Mouse (Mus musculus) lung, postnatal 14 days (tissue): ENCODE results near the gene Aldh1l1.

ENCODE experiments used
- DNase-seq: peaks from one replicate; pipeline ENCODE4 v3.0.0; 2021

Aldh1l1 gene

DNA sequence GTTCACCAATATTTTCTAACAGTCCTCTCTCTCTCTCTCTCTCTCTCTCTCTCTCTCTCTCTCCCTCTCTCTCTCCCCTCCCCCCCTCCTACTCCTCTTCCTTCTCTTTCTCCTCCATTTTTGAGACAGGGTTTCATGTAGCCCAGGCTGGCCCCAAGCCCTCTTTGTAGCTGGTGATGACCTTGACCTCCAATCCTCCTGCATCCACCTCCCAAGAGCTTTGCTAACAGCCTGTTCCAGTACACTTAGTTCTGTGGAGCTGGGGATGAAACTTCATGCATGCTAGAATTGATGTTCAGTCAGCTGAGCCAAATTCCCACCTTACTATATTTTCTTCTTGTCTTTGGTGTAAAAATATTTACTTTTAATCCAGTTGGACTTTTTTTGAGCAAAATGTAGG is 67.0 kb downstream of the Aldh1l1 start:
- DNase-seq = no peak

DNA sequence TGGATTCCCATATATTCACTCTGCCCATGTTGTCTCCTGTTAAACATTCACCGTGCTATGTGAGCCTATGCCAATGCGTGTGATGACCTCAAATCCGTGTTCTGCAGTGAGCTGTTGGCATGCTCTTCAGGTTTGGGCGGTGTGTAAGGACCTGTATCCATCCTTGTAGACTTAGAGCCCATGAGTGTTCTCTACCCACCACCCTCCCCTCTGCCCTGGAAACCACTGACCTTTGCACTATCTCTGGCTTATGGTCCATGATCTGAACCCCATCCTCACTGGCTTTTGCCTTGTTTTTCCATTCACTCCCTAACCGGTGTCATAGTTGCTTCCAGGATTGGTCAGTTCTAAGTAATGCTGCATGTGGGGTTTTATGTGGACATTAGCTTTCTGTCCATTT is 67.5 kb downstream of the Aldh1l1 start:
- no peak for DNase-seq

DNA sequence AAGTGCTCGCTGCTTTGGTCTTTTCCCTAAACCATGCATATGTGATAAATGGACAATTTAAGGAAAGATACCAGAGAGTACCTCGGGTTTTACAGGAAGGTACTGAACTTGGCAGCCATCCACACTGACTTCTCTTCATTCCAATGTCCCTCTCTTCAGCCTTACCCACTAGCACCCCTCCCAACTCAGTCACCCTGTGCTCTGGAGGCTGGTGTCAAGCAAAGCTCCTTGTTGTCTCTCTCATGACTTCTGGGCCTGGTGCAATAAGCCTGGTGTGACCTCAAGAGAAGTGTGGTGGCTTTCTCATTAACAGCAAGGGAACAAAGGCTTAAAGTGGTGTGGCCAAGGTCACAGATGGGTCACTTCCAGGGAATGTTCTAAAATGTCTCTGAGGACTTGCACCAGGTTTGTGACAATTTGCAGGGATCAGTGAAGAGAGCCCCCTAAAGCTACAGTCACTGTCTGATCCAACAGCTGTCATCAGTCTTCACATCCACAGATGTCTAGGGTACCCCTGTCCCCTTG is 70.4 kb downstream of the Aldh1l1 start:
- DNase-seq = no peak

DNA sequence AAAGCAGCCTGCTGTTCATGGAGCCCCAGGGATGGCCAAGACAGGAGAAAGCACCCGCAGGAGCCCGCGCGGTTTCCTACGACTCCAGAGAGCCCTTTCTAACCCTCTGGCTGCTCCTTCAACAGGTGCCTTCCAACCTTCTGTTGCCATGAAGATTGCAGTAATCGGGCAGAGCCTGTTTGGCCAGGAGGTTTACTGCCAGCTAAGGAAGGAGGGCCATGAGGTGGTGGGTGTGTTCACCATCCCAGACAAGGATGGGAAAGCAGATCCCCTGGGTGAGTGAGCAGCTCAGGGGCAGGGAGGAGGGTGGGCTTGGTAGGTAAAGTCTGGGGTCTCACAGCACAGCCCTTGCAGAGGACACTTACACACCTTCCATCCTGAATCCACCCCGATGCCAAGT is 70.8 kb downstream of the Aldh1l1 start:
- no peak for DNase-seq

DNA sequence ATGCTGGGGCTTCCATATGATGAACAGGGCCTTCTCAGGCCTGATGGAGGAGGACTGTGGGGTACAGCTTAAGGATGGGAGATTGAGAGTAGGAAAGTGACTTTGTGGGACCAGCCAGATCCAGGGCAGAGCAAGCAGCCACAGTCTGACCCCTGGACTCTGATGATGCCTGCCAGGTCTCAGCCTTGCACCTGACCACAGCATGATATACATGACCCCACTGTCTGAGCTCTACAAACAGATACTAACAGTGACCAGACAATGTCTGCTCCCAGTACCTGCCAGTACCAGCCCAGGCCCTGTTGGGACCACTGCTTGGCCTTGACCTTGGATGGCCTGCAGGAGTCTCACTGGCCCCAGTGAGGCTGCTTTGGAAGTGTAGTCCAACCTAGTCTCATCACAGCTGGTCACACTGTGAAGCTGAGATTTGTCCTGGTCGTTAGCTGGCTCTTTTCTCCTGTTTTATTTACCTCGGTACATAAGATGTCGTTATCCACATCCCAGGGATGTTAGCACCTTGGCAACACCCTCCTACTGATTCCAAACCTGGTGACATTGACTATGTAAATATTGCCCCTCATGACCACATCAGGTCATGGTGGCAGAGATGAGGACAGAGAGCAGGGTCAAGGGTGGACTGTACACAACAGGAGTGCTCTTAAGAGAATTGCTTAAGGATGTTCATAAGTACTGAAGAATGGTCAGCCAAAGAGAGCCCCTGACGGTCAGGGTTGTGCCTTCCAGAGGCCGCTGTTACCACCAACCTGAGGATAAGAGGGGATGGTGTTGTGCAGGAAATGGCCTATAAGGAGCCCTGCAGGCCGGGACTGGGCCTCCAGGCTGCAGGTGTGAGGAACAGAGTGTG is 71.8 kb downstream of the Aldh1l1 start:
- DNase-seq = no peak

DNA sequence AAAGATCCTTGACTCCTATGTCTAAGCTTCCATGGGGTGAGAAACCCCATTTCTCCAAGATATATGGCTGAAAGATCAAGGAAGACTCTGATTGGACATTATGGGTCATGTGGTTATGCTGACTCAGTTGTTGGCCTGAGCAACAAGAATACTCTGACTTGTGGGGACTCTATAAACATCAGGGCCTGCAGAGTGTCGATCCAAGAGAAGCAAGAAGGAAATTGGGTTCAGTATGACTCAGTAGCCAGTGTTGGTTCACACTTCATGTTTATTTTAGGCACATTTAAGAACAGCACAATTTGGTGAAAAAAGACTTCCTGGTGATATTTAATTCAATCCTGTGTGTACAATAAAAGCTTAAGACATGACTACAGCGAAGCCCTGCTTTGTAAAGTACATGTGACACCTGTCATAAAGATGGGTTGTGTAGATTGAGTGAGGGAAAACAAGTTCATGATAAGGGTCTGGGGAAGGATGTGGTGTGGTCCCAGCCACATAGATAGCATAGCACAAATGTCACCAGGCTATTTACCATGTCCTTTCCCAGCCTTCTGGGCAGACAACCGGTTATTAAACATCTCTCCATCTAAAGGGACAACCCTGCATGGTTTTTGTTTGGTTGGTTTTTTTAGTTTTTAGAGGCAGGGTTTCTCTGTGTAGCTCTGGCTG is 74.3 kb downstream of the Aldh1l1 start:
- no peak for DNase-seq

DNA sequence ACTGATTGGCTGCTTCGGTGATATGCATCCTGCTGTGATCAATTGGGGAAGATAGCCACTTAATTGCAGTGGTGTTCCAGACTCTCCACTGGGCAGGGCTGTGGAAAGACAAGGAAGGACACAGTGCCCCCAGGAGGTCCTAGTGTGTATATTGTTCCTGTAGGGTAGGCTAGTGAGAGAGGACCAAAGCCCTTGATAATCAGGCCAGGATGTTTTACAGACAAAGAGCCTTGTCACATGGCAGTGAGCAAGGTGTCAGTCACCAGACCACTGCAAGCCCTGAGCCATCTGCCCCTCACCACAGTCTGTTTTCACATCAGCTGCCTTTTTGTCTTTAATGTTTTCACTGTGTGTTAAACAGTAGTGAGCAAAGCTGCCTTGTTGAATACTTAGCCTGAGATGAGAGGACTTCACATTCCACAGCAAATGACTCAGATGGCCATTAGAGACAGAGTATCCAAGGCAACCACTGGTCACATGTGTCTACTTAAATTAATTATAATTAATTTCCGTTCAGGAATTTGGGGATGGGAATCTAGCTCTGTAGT is 75.1 kb downstream of the Aldh1l1 start:
- no peak for DNase-seq

DNA sequence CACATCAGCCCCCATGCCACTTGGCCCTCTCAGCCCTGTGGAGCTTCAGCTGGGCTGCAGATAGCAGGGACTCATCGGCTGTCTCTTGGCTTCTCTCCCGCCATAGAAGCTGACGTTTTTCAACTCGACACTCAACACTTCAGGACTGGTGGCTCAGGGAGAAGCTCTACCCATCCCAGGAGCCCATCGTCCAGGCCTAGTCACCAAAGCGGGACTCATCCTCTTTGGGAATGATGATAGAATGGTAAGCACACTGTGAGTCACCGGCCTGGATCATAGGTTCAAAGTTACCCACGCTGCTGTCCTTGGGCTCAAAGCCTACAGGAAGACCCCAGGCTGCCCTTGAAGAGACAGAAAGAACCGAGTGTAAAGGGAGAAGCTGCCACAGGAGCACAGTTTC is 78.0 kb downstream of the Aldh1l1 start:
- no peak for DNase-seq

DNA sequence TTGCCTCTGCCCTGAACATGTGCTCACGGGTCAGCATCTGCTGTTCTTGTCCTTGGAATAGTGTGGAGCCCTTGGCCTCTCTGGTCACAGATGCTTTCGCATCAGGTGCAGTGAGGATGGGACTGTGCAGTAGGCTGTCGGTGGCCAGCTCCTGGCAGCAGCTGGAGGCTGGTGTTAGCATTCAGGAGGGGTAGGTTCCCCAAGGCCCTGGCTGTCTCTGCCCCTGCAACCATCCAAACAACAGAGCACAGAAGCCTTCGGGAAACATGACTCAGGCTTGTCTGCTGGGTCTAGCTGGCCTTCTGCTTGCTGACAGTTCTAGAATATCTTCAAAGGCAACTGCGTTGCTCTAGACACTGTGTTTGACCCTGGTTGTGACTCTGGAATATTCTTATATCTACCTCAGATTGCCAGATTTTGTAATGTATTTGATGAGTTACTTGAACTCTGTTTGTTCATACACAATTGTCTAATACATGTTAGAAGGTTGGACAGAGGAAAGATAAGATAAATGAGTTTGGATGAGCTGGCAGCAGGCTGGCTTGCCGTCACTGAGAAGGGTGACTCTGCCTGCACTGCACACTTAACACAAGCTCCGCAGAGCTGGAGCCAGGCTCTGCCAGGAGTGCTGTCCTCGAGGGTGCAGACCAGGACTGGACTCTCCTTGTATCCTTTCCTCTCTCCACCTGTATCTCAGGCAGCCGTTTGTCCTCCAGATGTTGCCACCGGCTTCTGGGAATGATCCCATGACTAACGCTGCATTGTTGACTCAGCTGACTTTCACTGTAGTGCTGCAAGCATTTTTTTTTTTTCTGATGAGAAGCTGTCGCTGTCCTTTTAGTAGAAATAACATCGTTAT is 79.4 kb downstream of the Aldh1l1 start:
- DNase-seq = no peak

DNA sequence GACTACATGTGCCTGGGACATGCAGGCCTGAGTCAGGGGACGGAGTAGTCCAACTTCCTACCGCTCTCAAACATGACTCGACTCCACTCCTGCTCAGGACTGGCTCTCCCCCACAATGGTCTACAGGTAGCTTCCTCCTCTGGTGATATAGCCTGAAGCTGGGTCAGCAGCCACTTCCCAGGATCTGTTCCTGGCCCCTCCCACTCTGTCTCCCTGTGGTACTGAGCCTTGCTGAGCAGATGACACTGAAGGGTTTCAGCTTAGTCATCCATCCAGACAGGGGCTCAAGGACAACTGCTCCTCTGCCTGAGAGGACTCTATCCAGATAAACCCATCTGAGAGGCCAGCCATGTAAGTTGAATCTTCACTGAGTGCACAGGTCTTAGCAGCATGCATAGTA is 81.3 kb downstream of the Aldh1l1 start:
- no peak for DNase-seq

DNA sequence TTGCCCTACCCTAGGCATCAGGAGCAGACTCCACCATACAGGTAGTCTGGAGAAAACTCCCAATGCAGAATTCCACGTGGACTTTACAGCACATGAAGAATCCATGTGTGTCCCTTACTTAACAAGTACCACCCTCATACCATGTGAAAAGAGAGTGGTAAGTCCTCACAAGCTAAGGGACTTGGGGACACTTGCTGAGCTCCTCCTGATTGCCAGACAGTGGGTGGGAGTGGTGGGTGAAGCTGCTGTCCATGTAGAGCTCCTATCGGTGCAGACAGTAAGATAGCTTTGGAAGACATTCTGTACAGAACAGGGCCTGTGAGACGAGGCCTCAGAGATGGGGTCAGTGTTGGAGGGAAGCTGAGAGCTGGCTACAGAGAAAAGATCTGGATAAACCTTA is 81.7 kb downstream of the Aldh1l1 start:
- no peak for DNase-seq

DNA sequence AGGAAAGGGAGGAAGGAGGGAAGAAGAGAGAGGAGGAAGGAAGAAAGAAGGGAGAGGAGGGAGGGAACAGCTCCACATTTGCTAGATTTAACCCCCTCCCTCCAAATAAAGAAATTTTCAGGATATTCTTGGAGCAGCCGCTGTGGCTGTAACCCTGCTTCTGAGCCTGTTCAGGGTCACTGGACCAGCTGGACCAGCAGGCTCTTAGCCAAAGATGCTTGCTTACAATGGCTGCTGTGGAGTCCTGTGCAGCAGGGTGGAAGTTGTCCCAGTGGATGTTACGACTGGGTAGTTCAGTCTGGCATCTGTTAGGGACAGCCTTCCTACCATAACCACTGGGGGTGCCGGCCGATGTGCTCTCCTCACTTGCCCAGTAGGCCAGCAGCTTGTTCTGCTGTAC is 82.5 kb downstream of the Aldh1l1 start:
- no peak for DNase-seq

DNA sequence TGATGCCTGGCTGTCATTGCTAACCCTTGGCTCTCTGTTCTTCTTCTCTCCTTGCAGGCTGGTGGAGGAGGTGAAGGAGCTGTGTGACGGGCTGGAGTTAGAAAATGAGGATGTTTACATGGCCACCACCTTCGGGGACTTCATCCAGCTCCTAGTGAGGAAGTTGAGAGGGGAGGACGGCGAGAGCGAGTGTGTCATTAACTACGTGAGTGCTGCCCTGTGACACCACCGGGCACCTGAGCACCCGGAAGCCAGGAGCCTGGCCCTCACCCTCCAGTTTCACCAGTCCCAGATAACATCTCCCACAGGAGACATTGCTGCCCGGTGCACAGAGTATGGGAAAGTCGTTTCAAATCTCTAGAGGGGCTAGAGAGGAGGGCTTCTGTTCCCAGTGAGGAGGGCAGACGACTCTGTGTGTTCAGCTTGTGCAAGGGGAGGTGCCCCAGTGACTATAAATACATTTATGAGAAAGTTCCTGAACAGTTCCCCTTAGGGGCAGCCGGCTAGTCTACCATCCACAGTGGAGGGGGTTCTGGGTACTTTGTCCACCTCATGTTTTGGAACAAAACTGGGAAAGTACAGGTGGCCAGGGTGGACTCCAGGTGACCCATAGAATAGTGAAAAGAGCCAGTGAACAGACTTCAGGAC is 83.6 kb downstream of the Aldh1l1 start:
- DNase-seq = no peak

DNA sequence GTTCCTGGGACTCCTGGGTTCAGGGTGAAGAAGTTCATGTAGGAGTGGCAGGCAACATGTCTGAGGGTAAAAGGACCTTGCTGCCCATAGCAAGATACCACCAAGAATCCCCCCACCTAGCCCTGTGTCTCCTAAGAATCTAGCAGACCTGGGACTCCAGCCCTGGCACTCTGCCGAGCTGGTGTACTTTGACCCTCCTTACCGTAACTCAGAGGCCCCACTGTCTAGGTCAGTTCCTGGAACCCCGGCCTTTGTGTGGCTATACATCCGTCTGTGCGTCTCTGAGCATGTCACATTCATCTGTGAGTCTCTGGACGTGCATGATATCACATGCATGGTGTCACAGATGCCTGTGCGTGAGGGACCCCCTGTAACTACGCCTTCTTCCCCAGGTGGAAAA is 84.2 kb downstream of the Aldh1l1 start:
- no peak for DNase-seq

DNA sequence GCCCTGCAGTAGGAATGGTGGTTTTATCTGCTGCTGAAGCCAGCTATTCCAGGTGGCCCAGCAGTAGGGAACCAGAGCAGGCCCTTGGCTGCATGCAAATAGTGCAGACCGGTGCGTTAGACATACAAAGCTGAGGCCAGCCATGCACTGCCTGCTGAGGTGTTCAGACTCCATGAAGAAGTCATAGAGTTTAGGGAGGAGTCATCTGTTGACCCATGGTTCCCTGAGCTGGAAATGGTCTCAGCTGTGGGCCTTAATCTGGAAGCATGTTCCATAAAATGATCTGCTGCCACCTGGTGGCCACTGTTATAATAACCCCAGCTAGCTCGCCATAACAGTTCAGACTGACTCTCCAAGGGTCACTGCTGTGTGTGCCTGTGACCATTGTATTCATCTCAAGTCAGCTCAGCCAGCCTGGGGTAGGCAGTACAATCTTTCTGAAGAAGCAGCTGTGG is 89.1 kb downstream of the Aldh1l1 start:
- peak; percentile 86 for DNase-seq

DNA sequence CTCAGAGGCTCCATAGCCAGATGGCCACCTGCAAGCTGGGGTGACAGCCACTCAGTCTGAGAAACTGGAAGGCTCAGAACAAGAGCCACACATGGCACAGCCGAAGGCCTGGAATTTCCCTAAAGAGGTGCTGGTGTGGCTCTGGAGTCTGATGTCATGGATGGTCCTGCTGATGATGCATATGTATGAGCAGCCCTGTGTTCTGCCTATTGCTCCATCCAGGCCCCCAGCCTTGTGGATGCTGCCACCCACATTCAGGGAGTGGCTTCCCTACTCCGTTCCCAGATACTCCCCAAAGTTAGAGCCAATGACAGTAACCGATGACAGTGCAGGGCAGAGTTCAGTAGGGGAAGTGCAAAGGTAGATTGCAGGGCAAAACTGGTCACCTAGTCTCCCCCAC is 91.9 kb downstream of the Aldh1l1 start:
- DNase-seq = no peak

DNA sequence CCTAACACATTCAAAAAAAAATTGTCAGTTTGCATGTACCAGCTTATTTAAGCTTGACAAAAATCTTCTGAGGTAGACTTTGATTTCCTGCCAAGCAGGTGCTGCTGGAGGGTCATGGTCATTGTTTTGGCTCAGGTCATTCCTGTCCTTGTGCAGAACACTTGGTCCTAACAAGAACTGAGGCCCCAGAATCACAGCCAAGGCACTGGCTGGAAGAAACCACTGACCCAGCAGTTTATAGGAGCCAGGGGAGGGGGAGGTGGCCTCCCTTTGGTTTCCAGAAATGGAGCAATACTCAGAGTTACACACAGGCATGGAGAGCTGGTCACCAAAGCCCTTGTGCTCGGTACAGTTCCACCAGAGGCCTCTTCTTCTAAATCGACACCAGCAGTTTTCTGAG is 96.1 kb downstream of the Aldh1l1 start:
- no peak for DNase-seq

DNA sequence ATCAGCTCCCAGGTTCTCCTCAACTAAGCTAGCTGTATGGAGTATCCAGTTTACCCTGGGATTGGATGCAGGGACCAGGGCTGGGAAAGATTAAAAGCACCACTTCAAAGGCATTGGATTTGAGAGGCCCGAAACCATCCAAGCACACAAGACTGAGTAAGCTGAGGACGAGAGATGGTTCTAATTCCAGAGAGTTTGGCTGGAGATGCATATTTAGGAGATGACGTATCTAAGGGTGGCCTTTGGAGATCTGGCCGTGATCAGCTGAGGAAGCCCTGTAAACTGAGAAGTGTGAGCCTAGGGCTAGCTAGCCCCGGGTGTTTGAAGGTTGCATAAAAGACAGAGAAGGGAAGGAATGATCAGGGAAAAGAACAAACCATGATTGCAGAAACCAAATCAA is 101.9 kb downstream of the Aldh1l1 start:
- DNase-seq = no peak

DNA sequence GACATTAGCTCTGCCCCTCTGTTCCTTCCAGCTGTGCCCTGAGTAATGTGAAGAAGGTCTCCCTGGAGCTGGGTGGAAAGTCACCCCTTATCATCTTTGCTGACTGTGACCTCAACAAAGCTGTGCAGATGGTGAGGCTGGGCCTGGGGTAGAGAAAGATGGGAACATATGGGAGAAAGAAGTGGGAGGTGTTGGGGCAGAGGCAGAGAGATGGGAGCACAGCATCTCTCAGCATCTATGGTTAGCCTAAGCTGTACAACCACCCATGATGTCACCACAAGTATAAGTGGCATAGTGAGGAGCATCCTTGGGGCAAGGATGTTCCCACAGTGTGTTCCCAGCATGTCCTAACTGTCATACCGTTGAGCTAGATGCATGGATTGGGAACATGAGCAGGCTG is 104.5 kb downstream of the Aldh1l1 start:
- no peak for DNase-seq

DNA sequence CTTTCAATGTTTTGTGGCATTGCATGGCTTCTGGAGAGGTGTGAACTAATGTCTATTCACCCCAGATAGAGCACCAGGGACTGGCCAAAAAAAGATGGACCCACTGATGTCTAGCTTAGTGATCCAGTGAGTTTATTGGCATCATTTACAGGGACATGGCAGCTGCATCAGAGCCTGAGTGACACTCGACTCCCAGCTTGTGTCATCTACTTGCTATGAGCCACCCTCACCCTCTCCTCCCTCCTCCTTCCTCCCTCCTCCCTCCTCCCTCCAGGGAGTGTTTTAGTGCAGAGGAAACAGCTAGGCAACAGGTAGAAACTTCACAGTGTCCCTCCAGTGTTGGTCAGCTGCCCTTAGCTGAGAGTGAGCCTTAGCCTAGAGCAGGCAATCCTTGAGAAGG is 108.7 kb downstream of the Aldh1l1 start:
- no peak for DNase-seq

DNA sequence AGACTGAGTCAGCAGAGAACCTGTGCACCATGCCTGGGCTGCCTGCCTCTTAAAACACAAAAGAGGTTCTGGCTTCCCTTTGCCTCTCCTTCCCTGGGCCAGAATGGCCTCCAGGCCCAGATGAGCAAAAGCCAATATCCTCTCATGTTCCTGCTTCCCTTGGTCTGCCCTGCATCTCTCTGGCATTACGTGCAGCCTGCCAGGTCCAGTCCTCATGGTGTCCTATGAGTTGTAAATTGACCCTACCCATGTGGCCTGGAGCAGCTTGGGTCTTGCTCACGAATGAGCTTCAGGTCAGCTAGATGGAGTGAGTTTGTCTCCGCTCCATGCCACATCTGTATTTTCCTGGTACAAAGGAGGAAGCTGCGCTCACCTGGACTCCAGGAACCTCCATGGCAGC is 110.8 kb downstream of the Aldh1l1 start:
- no peak for DNase-seq

DNA sequence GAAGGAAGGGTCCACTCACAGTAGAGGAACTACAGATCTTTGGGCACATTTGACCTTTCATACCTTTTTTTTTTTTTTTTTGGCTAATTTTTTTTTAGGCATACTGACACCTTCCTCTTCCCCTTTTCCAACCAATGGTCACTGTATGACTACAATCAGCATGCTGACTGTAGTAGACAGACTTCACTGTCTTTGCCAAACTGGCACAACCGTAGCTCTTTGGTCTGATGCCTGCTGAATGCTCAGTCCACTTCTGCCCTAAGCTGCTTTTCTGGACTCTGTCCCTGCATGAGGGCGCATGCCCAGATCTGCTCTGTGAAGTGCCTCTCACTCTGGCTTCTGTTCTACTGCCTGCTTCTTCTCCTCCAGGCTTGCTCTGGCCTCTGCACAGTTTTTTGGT is 111.4 kb downstream of the Aldh1l1 start:
- no peak for DNase-seq

DNA sequence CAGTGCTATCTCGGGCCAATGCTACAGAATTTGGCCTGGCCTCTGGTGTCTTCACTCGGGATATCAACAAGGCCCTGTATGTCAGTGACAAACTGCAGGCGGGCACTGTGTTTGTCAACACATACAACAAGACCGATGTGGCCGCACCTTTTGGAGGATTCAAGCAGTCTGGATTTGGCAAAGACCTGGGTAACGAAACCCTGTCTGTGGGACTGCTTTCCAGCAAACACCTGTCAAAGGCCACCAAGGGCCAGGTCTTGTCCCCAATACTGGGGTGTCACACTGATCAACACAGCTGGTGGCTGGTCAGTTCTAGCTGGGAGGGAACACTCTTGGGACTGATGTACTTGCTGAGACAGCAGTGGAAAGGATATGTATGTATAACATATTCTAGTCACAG is 112.0 kb downstream of the Aldh1l1 start:
- no peak for DNase-seq
